Mouse (Mus musculus) cortical plate, adult 2 months (tissue): ENCODE results near the gene Sema6b. TPM values are rescaled to one million over a fixed set of nuclear protein-coding genes. Genes with fewer than 3 reads are reported as not detected.

Source experiments
- H3K27ac ChIP-seq: fragments of 200-500 bp; 2 replicates; pipeline ENCODE4 v1.5.1; 2012; ENCODE audit warnings: low read length, control low read depth, inconsistent platforms; ENCODE audit not compliant: insufficient read depth
- H3K4me1 ChIP-seq: fragments of 200-500 bp; 2 replicates; pipeline ENCODE4 v1.6.1; 2011; ENCODE audit warnings: low read length; ENCODE audit not compliant: control insufficient read depth, insufficient read depth
- H3K4me3 ChIP-seq: fragments of 200-500 bp; 2 replicates; pipeline ENCODE4 v1.5.1; 2011; ENCODE audit warnings: mild to moderate bottlenecking, low read length, control low read depth; ENCODE audit not compliant: insufficient read depth
- CTCF ChIP-seq: fragments of 200-500 bp; IDR thresholded peaks from 2 replicates; pipeline ENCODE4 v1.5.1; 2011; ENCODE audit warnings: mild to moderate bottlenecking, control low read depth, low read length; ENCODE audit not compliant: insufficient read depth; ENCODE audit errors: extremely low read depth
- POLR2A ChIP-seq: fragments of 200-500 bp; IDR thresholded peaks from 2 replicates; pipeline ENCODE4 v1.6.1; 2011; ENCODE audit warnings: mild to moderate bottlenecking, low read length, control low read depth; ENCODE audit not compliant: insufficient read depth; ENCODE audit errors: extremely low read depth
- polyA plus RNA-seq: library from polyadenylated mRNA; depleted of rRNA; stranded (reverse); fragments of >200 nt; gene quantifications from 2 replicates; pipeline ENCODE4 v1.2.3, GENCODE M21; 2012

The Sema6b gene
- polyA plus RNA-seq, 1 experiment: 87.3 TPM

GRCm38 (mm10) chr17:56119981-56120880 is 19.9 kb downstream of the Sema6b start:
- TF ChIP-seq CTCF (no peak), POLR2A (no peak)
- Histone ChIP-seq H3K27ac (no peak overlapping the region), H3K4me3 (0 out of 2 replicates have a peak overlapping the region, but pooled peaks have one; percentile 8), H3K4me1 (no peaks in the 10 kb centered on the region)

- no peak for TF ChIP-seq POLR2A
- TF ChIP-seq CTCF: no peak
- Histone ChIP-seq H3K4me1 (no peaks in the 10 kb centered on the region), H3K27ac (no peak overlapping the region), H3K4me3 (no peak overlapping the region)
These were observed 20.7 kb downstream of the Sema6b start for GRCm38 (mm10) chr17:56119431-56119830.

- H3K4me1 ChIP-seq: no peaks in the 10 kb centered on the region
- H3K4me3 ChIP-seq: peak within 1 kb of the TSS; percentile 12; the same call in 1 of the 2 replicates
These were observed 22.9 kb downstream of the Sema6b start, which contains the start of gene Plin5 for GRCm38 (mm10) chr17:56117251-56117710. Gene Plin5 (minus strand): TSS chr17:56117596.

GRCm38 (mm10) chr17:56116193-56116592 is 23.9 kb downstream of the Sema6b start:
- no peak overlapping the region for H3K27ac ChIP-seq
- TF ChIP-seq CTCF (no peak), POLR2A (no peak)
- no peaks in the 10 kb centered on the region for H3K4me1 ChIP-seq
- H3K4me3 ChIP-seq: no peak overlapping the region

More at GRCm38 (mm10) chr17:56117251-56117710, 22.9 kb downstream of the Sema6b start, which contains the start of gene Plin5:
- TF ChIP-seq POLR2A (no peak), CTCF (no peak)
- no peak within 1 kb of the TSS for H3K27ac ChIP-seq

GRCm38 (mm10) chr17:56112743-56113142 is 27.4 kb downstream of the Sema6b start:
- Histone ChIP-seq H3K4me1 (no peaks in the 10 kb centered on the region; the same call in 1 of the 2 replicates), H3K4me3 (no peak overlapping the region), H3K27ac (no peak overlapping the region)
- no peak for TF ChIP-seq CTCF
- no peak for TF ChIP-seq POLR2A

- no peak overlapping the region for H3K27ac ChIP-seq
- H3K4me1 ChIP-seq: no peaks in the 10 kb centered on the region; the same call in 1 of the 2 replicates
- TF ChIP-seq POLR2A (no peak), CTCF (peak; percentile 86)
- H3K4me3 ChIP-seq: no peak overlapping the region
These were observed 28.3 kb downstream of the Sema6b start for GRCm38 (mm10) chr17:56111864-56112263.

GRCm38 (mm10) chr17:56111021-56111420 is 29.1 kb downstream of the Sema6b start:
- no peak for TF ChIP-seq CTCF
- Histone ChIP-seq H3K4me3 (no peak overlapping the region), H3K27ac (no peak overlapping the region), H3K4me1 (no peaks in the 10 kb centered on the region; the same call in 1 of the 2 replicates)

GRCm38 (mm10) chr17:56110571-56110970 is 29.6 kb downstream of the Sema6b start:
- Histone ChIP-seq H3K4me3 (no peak overlapping the region), H3K27ac (peak overlapping the region; percentile 24; the same call in 1 of the 2 replicates), H3K4me1 (no peaks in the 10 kb centered on the region; the same call in 1 of the 2 replicates)
- no peak for TF ChIP-seq POLR2A
- TF ChIP-seq CTCF: no peak

GRCm38 (mm10) chr17:56109219-56110051 is 30.7 kb downstream of the Sema6b start, which contains the start of gene Plin4:
Gene Plin4 (minus strand): TSS chr17:56109803.
- TF ChIP-seq POLR2A (0 out of 2 replicates have a peak, but pooled peaks have one; percentile 25), CTCF (no peak)
- H3K4me1 ChIP-seq: no peaks in the 10 kb centered on the region; the same call in 1 of the 2 replicates
- H3K4me3 ChIP-seq: no peak within 1 kb of the TSS
- H3K27ac ChIP-seq: peak within 1 kb of the TSS; percentile 88
